Mouse (Mus musculus) liver, embryonic 16.5 days (tissue): ENCODE results near the gene Chst11. TPM values are rescaled to one million over a fixed set of nuclear protein-coding genes. Genes with fewer than 3 reads are reported as not detected.

Source experiments
- ATAC-seq: fragments of 200-750 bp; cut with Nextera tagmentation; 2 replicates; pipeline ENCODE4 v1.8.0; 2017; ENCODE audit warnings: low read depth, mild to moderate bottlenecking, moderate number of reproducible peaks, moderate library complexity
- H3K27ac ChIP-seq: fragments of 300-500 bp; sonication (generic); 2 replicates; pipeline ENCODE4 v1.5.1; 2014; ENCODE audit warnings: mild to moderate bottlenecking, low read length
- H3K27me3 ChIP-seq: fragments of 300-500 bp; sonication (generic); 2 replicates; pipeline ENCODE4 v1.6.1; 2014; ENCODE audit warnings: low read depth, low read length, mixed read lengths; ENCODE audit not compliant: control insufficient read depth, insufficient read depth
- H3K36me3 ChIP-seq: fragments of 300-500 bp; sonication (generic); 2 replicates; pipeline ENCODE4 v1.6.1; 2014; ENCODE audit warnings: mild to moderate bottlenecking; ENCODE audit not compliant: control insufficient read depth, insufficient read depth
- H3K4me1 ChIP-seq: fragments of 300-500 bp; sonication (generic); 2 replicates; pipeline ENCODE4 v1.6.1; 2014; ENCODE audit warnings: low read depth, low read length, mixed read lengths; ENCODE audit not compliant: control insufficient read depth
- H3K4me2 ChIP-seq: fragments of 300-500 bp; sonication (generic); 2 replicates; pipeline ENCODE4 v1.6.1; 2014; ENCODE audit warnings: low read depth, low read length, mixed read lengths
- H3K4me3 ChIP-seq: fragments of 300-500 bp; sonication (generic); 2 replicates; pipeline ENCODE4 v1.5.1; 2014; ENCODE audit warnings: low read depth, mild to moderate bottlenecking, low read length
- H3K9ac ChIP-seq: fragments of 300-500 bp; sonication (generic); 2 replicates; pipeline ENCODE4 v1.6.1; 2014; ENCODE audit warnings: low read depth, low read length
- H3K9me3 ChIP-seq: fragments of 300-500 bp; sonication (generic); replicated peaks from 2 replicates; pipeline ENCODE4 v1.6.1; 2016; ENCODE audit warnings: low read length; ENCODE audit not compliant: control insufficient read depth
- WGBS: fragments of 180-500 bp; shearing (Covaris S2); extraction: QIAGEN DNeasy Blood & Tissue Kit; methylation state at CpG from one replicate; pipeline ENCODE4 v1.1.7; 2014; ENCODE audit not compliant: insufficient replicate concordance; 5-methylcytosine and 5-hydroxymethylcytosine counted together
- polyA plus RNA-seq: library from polyadenylated mRNA; unstranded; fragments of >200 nt; fragmentation: Nextera tagmentation; extraction: Ambion mirVana; gene quantifications from 2 replicates; pipeline ENCODE4 v1.2.1, GENCODE M21; 2015

The Chst11 gene
- polyA plus RNA-seq, 1 experiment from 2014 or later, result 1.0 TPM

DNA sequence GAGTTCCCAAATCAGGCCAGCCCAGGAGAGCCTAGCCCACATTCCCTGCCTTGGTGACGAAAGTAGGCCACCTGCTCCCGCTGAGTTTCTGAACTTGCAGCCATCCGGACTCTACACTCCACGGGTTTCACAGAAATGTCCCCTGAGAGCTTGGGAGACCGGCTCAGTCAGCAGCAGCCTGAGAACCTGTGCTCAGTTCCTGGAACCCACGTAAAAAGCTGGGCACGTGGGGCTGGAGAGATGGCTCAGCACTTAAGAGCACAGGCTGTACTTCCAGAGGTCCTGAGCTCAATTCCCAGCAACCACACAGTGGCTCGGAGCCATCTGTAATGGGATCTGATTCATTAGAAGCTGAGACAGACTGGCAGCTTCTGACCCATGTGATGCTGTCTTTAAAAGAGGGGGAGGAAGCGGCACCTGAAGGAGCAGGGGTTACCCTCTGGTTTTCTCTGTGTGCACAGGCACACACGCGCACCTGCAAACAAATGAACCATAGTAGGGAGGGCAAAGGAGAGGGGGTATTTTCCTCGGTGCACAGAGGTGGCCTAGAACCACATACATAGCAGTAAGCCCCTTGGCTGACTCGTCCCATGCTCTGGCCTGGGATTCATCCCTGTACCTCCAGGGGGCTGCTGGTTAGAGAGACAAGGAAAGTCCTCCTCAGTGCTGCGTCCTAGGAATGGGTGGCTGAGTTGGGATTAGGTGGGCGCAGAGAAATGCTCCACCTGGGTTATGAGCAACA, 196.7 kb downstream of the Chst11 start:
- H3K27me3 ChIP-seq, result no peaks in the 10 kb centered on the region
- 70% methylated on average over 15 of the region's 15 CpGs for WGBS
- H3K36me3 ChIP-seq, result no peaks in the 10 kb centered on the region
- H3K9me3 ChIP-seq, result no peaks in the 10 kb centered on the region
- no peak overlapping the region for H3K9ac ChIP-seq
- peaks cover 3% of the 10 kb centered on the region for H3K4me1 ChIP-seq
- ATAC-seq, result no peak
- no peak overlapping the region for H3K27ac ChIP-seq
- H3K4me3 ChIP-seq, result no peak overlapping the region
- H3K4me2 ChIP-seq, result no peak overlapping the region

DNA sequence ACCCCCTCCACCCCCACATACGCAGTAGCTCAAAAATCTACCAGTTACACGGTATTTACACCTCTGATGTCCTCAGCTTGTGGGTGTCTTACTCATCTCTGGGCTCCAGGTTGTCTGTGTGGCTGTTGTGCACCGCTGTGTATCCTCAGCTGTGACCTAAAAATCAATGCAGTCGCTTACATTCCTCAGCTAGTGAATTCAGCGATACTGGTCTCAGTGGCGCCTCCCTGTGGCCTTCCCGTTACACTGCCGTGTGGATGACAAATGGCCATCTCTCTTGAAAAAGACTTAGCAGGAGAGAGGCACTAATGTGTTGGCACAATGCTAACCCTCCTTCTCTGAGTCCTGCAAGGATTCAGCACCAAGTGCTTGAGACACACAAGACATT, 197.3 kb downstream of the Chst11 start:
- H3K4me1 ChIP-seq, result peaks cover 3% of the 10 kb centered on the region

DNA sequence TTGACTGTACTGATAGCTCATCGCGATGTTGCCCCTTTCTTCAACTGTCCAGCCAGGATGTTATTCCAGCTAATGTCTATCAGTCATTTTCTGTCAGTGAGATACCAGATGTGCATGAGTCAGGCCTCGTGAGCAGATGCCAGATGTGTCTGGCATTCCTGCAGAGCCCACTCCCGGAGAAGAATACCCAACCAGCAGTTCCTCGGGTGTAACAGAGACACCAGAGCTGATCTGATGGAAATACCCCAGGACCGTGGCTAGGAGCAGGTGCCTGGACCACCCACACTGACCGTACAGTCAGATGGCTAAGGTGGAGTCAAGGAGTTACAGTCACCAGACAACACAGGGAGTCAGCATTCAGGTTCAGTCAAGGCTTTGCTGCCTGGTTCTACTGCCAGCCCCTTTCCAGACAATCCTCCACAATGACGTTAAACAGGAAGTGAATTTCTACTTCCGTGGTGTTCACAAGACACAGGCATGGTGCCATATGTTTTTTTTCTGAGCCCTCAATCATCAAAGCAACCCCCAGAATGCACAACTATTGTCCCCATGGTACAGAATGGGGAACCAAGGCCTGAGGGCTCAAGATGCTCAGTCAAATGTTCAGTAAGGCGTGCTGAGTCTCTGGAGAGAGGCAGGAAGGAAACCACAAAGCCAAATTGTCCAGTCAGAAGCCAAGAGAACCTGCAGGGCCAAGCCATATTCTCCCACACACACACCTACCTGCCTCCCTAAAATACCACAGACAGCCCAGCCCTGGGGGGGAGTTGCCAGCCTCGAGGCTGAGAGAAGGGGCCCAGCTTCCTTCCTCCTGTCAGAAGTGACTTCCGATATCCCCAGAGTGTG, 198.6 kb downstream of the Chst11 start:
- no peak overlapping the region for H3K9ac ChIP-seq
- peak overlapping the region; percentile 45; the same call in 1 of the 2 replicates for H3K27ac ChIP-seq
- H3K27me3 ChIP-seq, result no peaks in the 10 kb centered on the region
- H3K4me3 ChIP-seq, result no peak overlapping the region
- H3K9me3 ChIP-seq, result no peaks in the 10 kb centered on the region
- ATAC-seq, result no peak
- H3K36me3 ChIP-seq, result no peaks in the 10 kb centered on the region
- peaks cover 3% of the 10 kb centered on the region for H3K4me1 ChIP-seq
- 25% methylated on average over 12 of the region's 12 CpGs for WGBS
- no peak overlapping the region for H3K4me2 ChIP-seq

More for the DNA sequence above, 197.3 kb downstream of the Chst11 start:
- H3K27me3 ChIP-seq, result no peaks in the 10 kb centered on the region
- H3K4me2 ChIP-seq, result no peak overlapping the region
- H3K4me3 ChIP-seq, result no peak overlapping the region
- no peak overlapping the region for H3K27ac ChIP-seq
- H3K36me3 ChIP-seq, result no peaks in the 10 kb centered on the region
- no peak overlapping the region for H3K9ac ChIP-seq
- no peak for ATAC-seq
- 37% methylated on average over 8 of the region's 8 CpGs for WGBS
- no peaks in the 10 kb centered on the region for H3K9me3 ChIP-seq

DNA sequence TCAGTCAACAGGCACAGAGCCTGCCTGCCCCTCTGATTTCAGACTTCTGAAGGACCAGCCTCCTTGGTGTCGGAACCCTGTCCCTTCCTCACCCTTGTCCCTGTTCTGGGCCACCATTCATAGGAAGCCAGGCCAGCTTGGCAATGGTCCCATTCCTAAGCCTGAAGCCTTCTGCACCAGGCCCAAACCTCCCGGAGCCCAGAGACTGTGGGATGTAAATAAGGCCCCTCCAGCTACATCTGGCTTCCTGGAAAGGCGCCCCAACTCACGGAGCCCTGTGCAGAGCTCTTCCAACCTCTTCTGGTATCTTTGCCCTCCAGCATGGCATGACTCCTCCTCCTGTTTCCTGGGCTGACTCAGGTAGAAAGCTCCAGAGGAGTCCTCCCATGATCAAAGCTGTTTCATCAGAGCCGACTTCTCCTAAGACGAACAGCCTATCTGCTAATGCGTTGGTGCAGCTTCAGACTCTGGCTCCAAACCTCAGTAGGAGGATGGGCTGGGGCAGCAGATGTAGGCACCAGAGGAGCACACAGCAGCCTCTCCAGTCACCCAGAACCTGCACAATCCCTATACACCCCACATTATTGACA, 199.3 kb downstream of the Chst11 start:
- H3K27ac ChIP-seq, result no peak overlapping the region
- H3K9me3 ChIP-seq, result no peaks in the 10 kb centered on the region
- no peak overlapping the region for H3K9ac ChIP-seq
- no peaks in the 10 kb centered on the region for H3K36me3 ChIP-seq
- no peak for ATAC-seq
- no peak overlapping the region for H3K4me3 ChIP-seq
- peaks cover 3% of the 10 kb centered on the region for H3K4me1 ChIP-seq
- no peaks in the 10 kb centered on the region for H3K27me3 ChIP-seq
- no peak overlapping the region for H3K4me2 ChIP-seq
- WGBS, result 23% methylated on average over 7 of the region's 7 CpGs

DNA sequence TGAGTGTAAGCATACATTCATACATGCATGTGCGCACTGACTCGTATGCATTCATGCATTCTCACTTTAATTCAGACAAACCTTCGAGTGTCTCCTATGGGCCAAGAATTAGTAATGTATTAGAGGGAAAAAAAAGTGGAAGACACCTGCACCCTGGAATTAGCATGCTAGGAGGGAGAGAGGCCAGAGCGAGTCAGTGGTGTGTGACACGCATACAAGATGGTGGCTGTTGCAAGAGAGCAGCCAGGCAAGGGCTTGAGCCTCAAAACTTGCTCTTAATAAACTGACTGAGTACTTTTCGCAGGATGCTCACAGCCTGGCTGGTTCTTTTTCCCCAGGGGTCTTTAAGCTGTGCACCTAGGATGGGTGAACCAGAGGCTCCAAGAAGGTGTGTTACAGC, 199.8 kb downstream of the Chst11 start:
- Histone ChIP-seq H3K9me3 (no peaks in the 10 kb centered on the region), H3K9ac (no peak overlapping the region), H3K27me3 (no peaks in the 10 kb centered on the region), H3K4me1 (peaks cover 3% of the 10 kb centered on the region), H3K27ac (no peak overlapping the region), H3K4me3 (no peak overlapping the region), H3K36me3 (no peaks in the 10 kb centered on the region), H3K4me2 (no peak overlapping the region)
- WGBS, result 71% methylated on average over 6 of the region's 6 CpGs
- ATAC-seq, result no peak

DNA sequence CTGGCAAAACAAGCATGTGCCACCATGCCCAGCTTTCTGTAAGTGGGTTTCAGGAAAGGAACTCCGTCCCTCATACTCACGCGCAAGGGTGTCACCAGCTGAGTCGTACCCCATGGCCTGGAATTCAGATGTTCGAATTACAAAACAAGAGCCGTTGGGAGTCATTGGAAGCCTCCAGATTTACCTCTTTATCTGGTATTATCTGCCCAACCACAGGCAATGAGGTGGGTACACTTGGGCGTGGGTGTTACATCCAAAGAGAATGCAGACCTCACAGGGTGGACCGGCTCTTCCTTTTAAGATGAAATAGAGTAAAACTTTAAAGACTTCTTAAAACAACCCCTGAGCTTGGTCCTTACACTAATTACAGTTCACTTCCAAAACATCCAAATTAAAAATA, 200.9 kb downstream of the Chst11 start:
- peaks cover 3% of the 10 kb centered on the region for H3K4me1 ChIP-seq
- H3K27ac ChIP-seq, result no peak overlapping the region

DNA sequence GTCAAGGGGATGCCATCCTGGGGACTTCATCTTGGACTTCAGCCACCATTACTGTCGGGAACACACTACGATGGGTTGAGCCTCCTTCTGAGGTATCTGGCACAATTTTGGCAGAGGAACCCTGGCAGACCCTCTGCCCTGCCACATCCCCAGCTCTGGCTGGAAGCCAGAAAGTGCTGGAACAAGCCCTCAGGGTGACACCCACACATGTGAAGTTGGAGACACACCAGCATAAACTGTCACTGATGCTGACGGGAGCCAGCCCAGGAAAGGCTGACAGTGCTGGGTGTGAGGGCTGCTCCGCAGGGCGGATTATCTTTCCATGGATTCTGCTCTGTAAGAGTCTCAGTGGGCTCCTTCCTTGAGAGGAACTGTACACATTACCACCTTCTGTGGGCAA, 201.7 kb downstream of the Chst11 start:
- no peaks in the 10 kb centered on the region for H3K36me3 ChIP-seq
- H3K9ac ChIP-seq, result no peak overlapping the region
- no peak overlapping the region for H3K27ac ChIP-seq
- H3K9me3 ChIP-seq, result no peaks in the 10 kb centered on the region
- no peak overlapping the region for H3K4me2 ChIP-seq
- ATAC-seq, result no peak
- H3K27me3 ChIP-seq, result no peaks in the 10 kb centered on the region
- peaks cover 3% of the 10 kb centered on the region for H3K4me1 ChIP-seq
- 79% methylated on average over 5 of the region's 5 CpGs for WGBS
- H3K4me3 ChIP-seq, result no peak overlapping the region

More for the DNA sequence above, 200.9 kb downstream of the Chst11 start:
- Histone ChIP-seq H3K27me3 (no peaks in the 10 kb centered on the region), H3K9me3 (no peaks in the 10 kb centered on the region), H3K36me3 (no peaks in the 10 kb centered on the region), H3K4me2 (no peak overlapping the region), H3K4me3 (no peak overlapping the region), H3K9ac (no peak overlapping the region; the same call in 1 of the 2 replicates)
- 50% methylated on average over 8 of the region's 8 CpGs for whole genome bisulfite sequencing
- ATAC-seq, result no peak

DNA sequence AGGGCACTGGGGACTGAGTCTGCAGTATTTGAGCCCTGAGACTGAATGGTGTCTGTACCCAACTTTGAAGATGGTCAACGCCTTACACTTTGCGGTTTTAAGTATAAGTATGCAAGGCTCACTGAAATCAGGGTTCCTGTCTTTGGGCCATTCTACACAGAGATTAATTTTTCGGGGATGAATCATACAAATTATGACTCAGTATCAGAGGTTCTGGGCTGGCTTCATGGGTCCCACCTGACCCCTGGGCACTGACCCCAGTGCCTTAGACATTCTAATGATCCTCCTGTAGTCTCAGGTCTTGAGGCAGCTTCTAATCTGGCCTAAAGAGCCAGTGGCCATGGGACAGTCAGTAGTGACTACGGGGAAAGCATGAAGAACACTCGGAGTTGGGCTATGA, 203.8 kb downstream of the Chst11 start:
- 87% methylated on average over 5 of the region's 5 CpGs for WGBS
- Histone ChIP-seq H3K27me3 (no peaks in the 10 kb centered on the region), H3K4me1 (no peaks in the 10 kb centered on the region; the same call in 1 of the 2 replicates), H3K27ac (no peak overlapping the region), H3K36me3 (no peaks in the 10 kb centered on the region), H3K9me3 (no peaks in the 10 kb centered on the region), H3K4me3 (no peak overlapping the region), H3K4me2 (no peak overlapping the region), H3K9ac (no peak overlapping the region)
- ATAC-seq, result no peak

DNA sequence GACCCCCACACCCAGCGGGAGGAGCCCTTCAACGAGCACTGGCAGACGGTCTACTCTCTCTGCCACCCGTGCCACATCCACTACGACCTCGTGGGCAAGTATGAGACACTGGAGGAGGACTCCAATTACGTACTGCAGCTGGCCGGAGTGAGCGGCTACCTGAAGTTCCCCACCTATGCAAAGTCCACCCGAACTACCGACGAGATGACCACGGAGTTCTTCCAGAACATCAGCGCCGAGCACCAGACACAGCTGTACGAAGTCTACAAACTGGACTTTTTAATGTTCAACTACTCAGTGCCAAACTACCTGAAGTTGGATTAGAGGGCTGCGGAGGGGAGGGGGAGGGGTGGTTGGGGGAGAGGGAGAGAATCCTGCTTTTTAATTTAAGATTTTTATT, 206.2 kb downstream of the Chst11 start:
- WGBS, result 89% methylated on average over 17 of the region's 17 CpGs
- no peaks in the 10 kb centered on the region for H3K9me3 ChIP-seq
- H3K9ac ChIP-seq, result no peak overlapping the region
- H3K4me3 ChIP-seq, result no peak overlapping the region
- H3K36me3 ChIP-seq, result no peaks in the 10 kb centered on the region
- no peaks in the 10 kb centered on the region; the same call in 1 of the 2 replicates for H3K4me1 ChIP-seq
- no peak overlapping the region for H3K27ac ChIP-seq
- no peak overlapping the region for H3K4me2 ChIP-seq
- no peak for ATAC-seq
- no peaks in the 10 kb centered on the region for H3K27me3 ChIP-seq
